Comparison of ENCODE assay signal across 11 mouse cellular contexts in the genomic region with DNA sequence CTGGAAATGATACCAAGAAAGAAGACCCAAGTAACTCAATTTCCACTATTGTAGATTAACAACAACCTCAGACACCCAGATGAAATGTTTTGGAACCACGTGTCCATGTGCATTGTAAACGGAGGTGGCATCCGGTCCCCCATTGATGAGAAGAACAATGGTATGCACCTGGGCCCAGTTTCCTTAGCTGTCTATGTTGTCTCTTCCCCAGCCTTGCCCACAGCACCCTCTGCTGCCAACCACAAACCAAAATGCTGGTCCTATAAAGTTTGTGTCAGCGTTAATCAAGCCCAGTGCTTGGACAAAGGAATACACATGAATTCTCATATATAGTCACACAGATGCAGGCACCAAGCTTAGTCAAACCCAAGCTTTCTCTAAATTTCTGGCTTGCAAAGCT. TPM values are rescaled to one million over a fixed set of nuclear protein-coding genes. Genes with fewer than 3 reads are reported as not detected.
A peak's percentile ranks its signal among the peaks of the same experiment; 100 is the strongest.
DNase-seq lines count a peak whose midpoint lies in the region; ATAC-seq and TF ChIP-seq lines count a peak whose summit lies in the region.
"Had no signal": no experiment of that assay in that cellular context is flagged by ENCODE, and none has a peak within 500 bp of the region (broad histone marks: within the 10 kb centered on the region; RNA-seq: fewer than 3 reads in every experiment).

No protein-coding gene starts in this region.

- WGBS in forebrain, embryonic 15.5 days, result 81% methylated on average over 4 of the region's 4 CpGs
- WGBS in forebrain, embryonic 13.5 days, result 86% methylated on average over 4 of the region's 4 CpGs

- H3K4me3 ChIP-seq in layer of hippocampus, adult 2 months, result no peak overlapping the region
- no peak overlapping the region for H3K4me3 ChIP-seq in forebrain, embryonic 15.5 days
- H3K4me3 ChIP-seq in forebrain, embryonic 13.5 days, result no peak overlapping the region
- H3K4me3 ChIP-seq: heart, embryonic 13.5 days; limb, embryonic 12.5 days had no signal

- peak; percentile 57 for TF ChIP-seq CTCF in layer of hippocampus, adult 2 months (conservative IDR thresholded peaks at IDR 0.05)

- H3K27me3 ChIP-seq in splenic B cell, adult 2 months (ENCODE audit: control insufficient read depth, insufficient read depth, low read length, poor library complexity, severe bottlenecking), result no peaks in the 10 kb centered on the region
- no peaks in the 10 kb centered on the region for H3K27me3 ChIP-seq in forebrain, embryonic 15.5 days
- H3K27me3 ChIP-seq in forebrain, embryonic 13.5 days, result no peaks in the 10 kb centered on the region
- H3K27me3 ChIP-seq: heart, embryonic 13.5 days; limb, embryonic 12.5 days; Patski had no signal

- no peaks in the 10 kb centered on the region for H3K9me3 ChIP-seq in forebrain, embryonic 15.5 days
- no peaks in the 10 kb centered on the region for H3K9me3 ChIP-seq in forebrain, embryonic 13.5 days (replicated peaks)
- H3K9me3 ChIP-seq: heart, embryonic 13.5 days; limb, embryonic 12.5 days had no signal

- H3K27ac ChIP-seq in layer of hippocampus, adult 2 months, result no peak overlapping the region
- no peak overlapping the region for H3K27ac ChIP-seq in forebrain, embryonic 15.5 days (replicated peaks)
- H3K27ac ChIP-seq in forebrain, embryonic 13.5 days, result no peak overlapping the region
- H3K27ac ChIP-seq: heart, embryonic 13.5 days; limb, embryonic 12.5 days had no signal

- no peak overlapping the region for H3K9ac ChIP-seq in forebrain, embryonic 15.5 days (replicated peaks)
- no peak overlapping the region for H3K9ac ChIP-seq in forebrain, embryonic 13.5 days
- H3K9ac ChIP-seq: heart, embryonic 13.5 days; limb, embryonic 12.5 days had no signal

- H3K4me2 ChIP-seq in forebrain, embryonic 15.5 days (replicated peaks), result no peak overlapping the region
- no peak overlapping the region for H3K4me2 ChIP-seq in forebrain, embryonic 13.5 days
- H3K4me2 ChIP-seq: heart, embryonic 13.5 days; limb, embryonic 12.5 days had no signal

- peaks cover 8% of the 10 kb centered on the region; the same call in 1 of the 2 replicates for H3K4me1 ChIP-seq in forebrain, embryonic 15.5 days
- peaks cover 13% of the 10 kb centered on the region for H3K4me1 ChIP-seq in forebrain, embryonic 13.5 days

- no peak for ATAC-seq in forebrain, embryonic 15.5 days (replicated peaks)
- no peak for ATAC-seq in forebrain, embryonic 13.5 days
- ATAC-seq: Patski had no signal

- no peaks in the 10 kb centered on the region for H3K36me3 ChIP-seq in splenic B cell, adult 2 months (ENCODE audit: control insufficient read depth, insufficient read depth, low read length, poor library complexity, severe bottlenecking)
- no peaks in the 10 kb centered on the region for H3K36me3 ChIP-seq in forebrain, embryonic 15.5 days
- H3K36me3 ChIP-seq in forebrain, embryonic 13.5 days (ENCODE audit: poor library complexity, severe bottlenecking), result no peaks in the 10 kb centered on the region
- H3K36me3 ChIP-seq: limb, embryonic 12.5 days had no signal

- DNase-seq in layer of hippocampus, adult 2 months (ENCODE audit: low spot score in 2 of 2), result no peak
- no peak for DNase-seq in layer of hippocampus, adult 11-12 months (ENCODE audit: low spot score)
- peak; percentile 35 for DNase-seq in CD4-positive helper T cell, adult 2 months (ENCODE audit: low read depth, low spot score)
- peak; percentile 14 for DNase-seq in ES-CJ7 (ENCODE audit: low read depth, low spot score)
- peak; percentile 6 for DNase-seq in splenic B cell, adult 2 months (ENCODE audit: low read depth, low spot score)
- no peak for DNase-seq in spleen, adult 12 weeks (ENCODE audit: low spot score)

RNA-seq across cellular contexts. Expression of a gene that starts 39.3 kb away (rescaled TPM):
- 1 to 10 TPM; 3.4 to 4.0 TPM for total RNA-seq in layer of hippocampus, adult 2 months (2021)
- polyA plus RNA-seq in forebrain, embryonic 15.5 days (2015; fragmentation: Nextera tagmentation; extraction: Ambion mirVana), result 0.68 and 0.75 TPM in 2 replicates
- 0.46 and 0.54 TPM in 2 replicates for polyA plus RNA-seq in forebrain, embryonic 13.5 days (2015; fragmentation: Nextera tagmentation; extraction: Ambion mirVana)

Comparison
In these comparisons a context has a peak if more than half of its experiments do, and no peak if none do; other contexts are left out.
1. DNase-seq: peak in CD4-positive helper T cell, adult 2 months (single experiment), ES-CJ7 (single experiment) and splenic B cell, adult 2 months (single experiment); none in layer of hippocampus, adult 2 months (0 of 2), layer of hippocampus, adult 11-12 months (single experiment) and spleen, adult 12 weeks (single experiment).